Mouse (Mus musculus): Measurements from ENCODE around the gene Oprd1. TPM values are rescaled to one million over a fixed set of nuclear protein-coding genes. Genes with fewer than 3 reads are reported as not detected.
A peak's percentile ranks its signal among the peaks of the same experiment; 100 is the strongest.

The Oprd1 gene
- polyA plus RNA-seq, 2 experiments: 0.04 TPM; not detected in 1

DNA sequence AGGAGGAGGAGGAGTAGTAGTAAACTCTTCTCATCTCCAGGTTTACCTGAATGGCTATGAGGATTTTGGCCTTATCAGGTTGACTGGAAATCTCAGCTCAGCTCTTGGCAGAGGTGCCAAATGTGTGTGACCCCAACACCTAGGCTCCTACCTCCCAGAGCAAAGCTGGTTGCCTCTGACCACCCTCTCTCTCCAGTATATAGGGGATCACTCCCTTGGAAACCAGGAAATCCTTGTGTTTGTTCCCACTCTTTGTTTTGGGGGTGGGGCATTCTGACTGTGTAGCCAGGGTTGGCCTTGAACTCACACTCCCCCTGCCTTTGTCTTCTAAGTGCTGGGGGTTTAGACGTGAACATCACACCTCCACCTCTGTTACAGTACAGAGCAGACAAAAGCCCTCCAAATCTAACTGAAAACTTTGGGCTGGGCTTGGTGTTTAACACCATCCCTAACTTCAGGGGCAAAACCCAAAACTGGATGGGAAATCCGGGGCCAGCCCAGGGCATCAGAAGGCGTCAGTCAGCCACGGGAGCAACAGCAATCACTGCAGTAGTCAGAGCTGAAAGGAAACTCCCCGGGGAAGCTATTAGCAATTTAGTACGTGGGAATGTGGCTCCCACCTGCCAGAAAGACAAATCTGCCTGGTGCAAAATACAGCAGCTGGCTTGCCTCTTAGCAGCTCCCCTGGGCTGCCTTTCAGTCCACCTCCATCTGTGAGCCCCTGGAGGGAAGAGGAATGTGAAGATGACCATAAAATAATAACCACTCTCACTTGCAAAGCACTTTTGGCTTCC lies 10.8 kb upstream of the Oprd1 start:
- H3K27me3 ChIP-seq (ENCODE audit: control insufficient read depth, insufficient read depth, low read length): no peaks in the 10 kb centered on the region
- H3K4me1 ChIP-seq (replicated peaks; ENCODE audit: control insufficient read depth in 2 of 2, insufficient read depth in 2 of 2, low read length in 1 of 2): no peaks in the 10 kb centered on the region; a peak in 1 of 4 replicates
- H3K27ac ChIP-seq: no peak overlapping the region
- no peaks in the 10 kb centered on the region for H3K9me3 ChIP-seq (ENCODE audit: control insufficient read depth, low read length)
- WGBS (ENCODE audit: insufficient replicate concordance): 7% methylated on average over 6 of the region's 6 CpGs
- no peak for DNase-seq (ENCODE audit: low read depth in 3 of 3, low spot score in 3 of 3)
- no peak overlapping the region for H3K4me2 ChIP-seq (ENCODE audit: low read depth)
- no peak overlapping the region for H3K9ac ChIP-seq (replicated peaks)
- ATAC-seq (ENCODE audit: insufficient read depth): no peak
- TF ChIP-seq CTCF (IDR thresholded peaks at IDR 0.05; ENCODE audit: low read depth) (no peak), EP300 (IDR thresholded peaks at IDR 0.05; ENCODE audit: low read depth) (no peak)
- no peak overlapping the region for H3K4me3 ChIP-seq (ENCODE audit: insufficient read depth in 1 of 2, low read depth in 2 of 2, low read length in 2 of 2)
- no peaks in the 10 kb centered on the region for H3K36me3 ChIP-seq (replicated peaks; ENCODE audit: control insufficient read depth, insufficient read depth, low read depth)

DNA sequence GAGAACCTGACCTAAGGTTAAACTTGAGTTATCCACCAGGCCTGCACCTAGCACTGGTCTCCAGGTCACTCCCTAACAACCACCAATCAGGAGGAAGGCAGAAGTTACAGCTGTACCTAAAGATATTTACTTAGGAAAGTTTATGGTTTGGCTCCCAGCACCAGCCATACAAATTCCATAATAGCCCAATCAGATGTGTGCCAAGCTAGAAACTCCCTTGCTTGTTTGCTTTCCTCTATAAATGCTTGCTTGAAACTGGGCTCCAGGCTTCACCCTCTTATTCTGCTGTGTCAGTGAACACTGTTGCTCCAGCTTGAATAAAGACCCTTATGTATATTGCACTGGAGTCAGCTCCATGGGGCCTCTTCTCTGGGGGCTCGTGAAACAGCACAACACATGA lies 7.4 kb upstream of the Oprd1 start:
- H3K27ac ChIP-seq: no peak overlapping the region
- no peaks in the 10 kb centered on the region for H3K9me3 ChIP-seq (ENCODE audit: control insufficient read depth, low read length)
- 31% methylated on average over 1 of the region's 1 CpGs for WGBS (ENCODE audit: insufficient replicate concordance)
- no peaks in the 10 kb centered on the region for H3K36me3 ChIP-seq (replicated peaks; ENCODE audit: control insufficient read depth, insufficient read depth, low read depth)
- no peak for ATAC-seq (ENCODE audit: insufficient read depth)
- H3K4me3 ChIP-seq (ENCODE audit: insufficient read depth in 1 of 2, low read depth in 2 of 2, low read length in 2 of 2): no peak overlapping the region
- TF ChIP-seq EP300 (IDR thresholded peaks at IDR 0.05; ENCODE audit: low read depth) (no peak), CTCF (IDR thresholded peaks at IDR 0.05; ENCODE audit: low read depth) (no peak)
- no peak overlapping the region for H3K9ac ChIP-seq (replicated peaks)
- H3K4me1 ChIP-seq (replicated peaks; ENCODE audit: control insufficient read depth in 2 of 2, insufficient read depth in 2 of 2, low read length in 1 of 2): no peaks in the 10 kb centered on the region; a peak in 1 of 4 replicates
- no peaks in the 10 kb centered on the region; the same call in 1 of the 2 replicates for H3K27me3 ChIP-seq (ENCODE audit: control insufficient read depth, insufficient read depth, low read length)
- H3K4me2 ChIP-seq (ENCODE audit: low read depth): no peak overlapping the region
- DNase-seq (ENCODE audit: low read depth in 3 of 3, low spot score in 3 of 3): no peak

DNA sequence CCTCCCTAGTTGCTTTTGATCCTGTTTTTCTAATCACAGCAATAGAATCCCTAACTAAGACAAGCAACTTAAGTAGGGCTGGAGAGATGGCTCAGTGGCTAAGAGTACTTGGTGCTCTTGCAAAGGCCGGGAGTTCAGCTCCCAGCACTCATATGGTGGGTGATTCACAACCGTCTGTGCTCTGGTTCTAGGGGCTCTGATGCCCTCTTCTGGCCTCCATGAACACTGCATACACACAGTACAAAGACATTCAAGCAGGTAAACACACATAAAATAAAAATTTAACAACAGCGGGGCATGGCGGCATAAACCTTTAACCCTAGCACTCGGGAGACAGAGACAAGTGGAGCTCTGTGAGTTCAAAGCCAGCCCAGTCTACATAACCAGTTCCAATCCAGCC lies 1.9 kb upstream of the Oprd1 start:
- no peak overlapping the region for H3K4me3 ChIP-seq (ENCODE audit: insufficient read depth in 1 of 2, low read depth in 2 of 2, low read length in 2 of 2)
- H3K9ac ChIP-seq (replicated peaks): no peak overlapping the region
- DNase-seq (ENCODE audit: low read depth in 3 of 3, low spot score in 3 of 3): no peak
- no peak for ATAC-seq (ENCODE audit: insufficient read depth)
- peaks cover 45% of the 10 kb centered on the region for H3K27me3 ChIP-seq (ENCODE audit: control insufficient read depth, insufficient read depth, low read length)
- H3K4me2 ChIP-seq (ENCODE audit: low read depth): no peak overlapping the region
- no peaks in the 10 kb centered on the region for H3K36me3 ChIP-seq (replicated peaks; ENCODE audit: control insufficient read depth, insufficient read depth, low read depth)
- no peaks in the 10 kb centered on the region for H3K4me1 ChIP-seq (replicated peaks; ENCODE audit: control insufficient read depth in 2 of 2, insufficient read depth in 2 of 2, low read length in 1 of 2)
- 54% methylated on average over 5 of the region's 5 CpGs for WGBS (ENCODE audit: insufficient replicate concordance)
- no peak overlapping the region for H3K27ac ChIP-seq
- H3K9me3 ChIP-seq (ENCODE audit: control insufficient read depth, low read length): no peaks in the 10 kb centered on the region
- TF ChIP-seq EP300 (IDR thresholded peaks at IDR 0.05; ENCODE audit: low read depth): no peak
- TF ChIP-seq CTCF (IDR thresholded peaks at IDR 0.05; ENCODE audit: low read depth): peak; percentile 49

DNA sequence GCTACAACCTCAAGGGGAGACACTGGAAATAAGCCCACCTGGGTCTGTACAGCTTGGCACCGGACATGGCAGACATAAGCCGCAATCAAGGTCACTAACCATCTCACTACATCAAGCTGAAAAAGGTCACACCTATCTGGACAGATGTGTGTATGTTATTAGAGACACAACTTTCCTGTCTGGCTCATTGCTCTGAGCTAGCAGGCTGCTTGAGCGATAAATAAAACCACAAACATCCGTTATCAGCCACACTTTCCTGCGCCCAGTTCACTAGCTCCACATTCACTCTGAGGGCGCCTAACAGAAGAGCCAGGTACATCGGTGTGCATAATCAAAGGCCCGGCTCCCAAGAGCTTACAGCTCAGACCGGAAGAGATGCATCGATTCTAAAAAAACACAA lies 806 bp upstream of the Oprd1 start:
- Histone ChIP-seq H3K9ac (replicated peaks) (no peak overlapping the region), H3K27ac (no peak overlapping the region), H3K4me1 (replicated peaks; ENCODE audit: control insufficient read depth in 2 of 2, insufficient read depth in 2 of 2, low read length in 1 of 2) (no peaks in the 10 kb centered on the region), H3K27me3 (ENCODE audit: control insufficient read depth, insufficient read depth, low read length) (peaks cover 47% of the 10 kb centered on the region), H3K9me3 (ENCODE audit: control insufficient read depth, low read length) (no peaks in the 10 kb centered on the region), H3K36me3 (replicated peaks; ENCODE audit: control insufficient read depth, insufficient read depth, low read depth) (no peaks in the 10 kb centered on the region), H3K4me2 (ENCODE audit: low read depth) (no peak overlapping the region), H3K4me3 (ENCODE audit: insufficient read depth in 1 of 2, low read depth in 2 of 2, low read length in 2 of 2) (no peak overlapping the region)
- DNase-seq (ENCODE audit: low read depth in 3 of 3, low spot score in 3 of 3) (no peak), ATAC-seq (ENCODE audit: insufficient read depth) (no peak)
- WGBS (ENCODE audit: insufficient replicate concordance): 13% methylated on average over 10 of the region's 10 CpGs
- TF ChIP-seq EP300 (IDR thresholded peaks at IDR 0.05; ENCODE audit: low read depth) (no peak), CTCF (IDR thresholded peaks at IDR 0.05; ENCODE audit: low read depth) (no peak)

DNA sequence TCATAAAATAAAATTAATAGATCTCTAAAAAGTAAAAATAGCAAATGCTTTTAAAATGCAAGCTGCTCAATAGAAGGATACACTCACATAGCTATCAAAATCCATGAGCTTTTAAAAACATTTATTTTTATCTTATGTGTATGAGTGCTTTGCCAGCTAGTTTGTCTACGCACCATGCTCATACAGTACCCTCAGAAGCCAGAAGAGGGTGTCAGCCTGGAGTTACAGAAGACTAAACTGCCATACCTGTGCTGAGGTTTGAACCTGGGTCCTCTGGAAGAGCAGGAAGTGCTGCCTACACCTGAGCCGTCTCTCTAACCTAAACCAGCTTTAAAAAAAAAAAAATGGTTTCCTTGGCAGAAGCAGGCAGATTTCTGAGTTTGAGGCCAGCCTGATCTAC lies 5.6 kb downstream of the Oprd1 start:
- peaks cover 24% of the 10 kb centered on the region for H3K27me3 ChIP-seq (ENCODE audit: control insufficient read depth, insufficient read depth, low read length)
- ATAC-seq (ENCODE audit: insufficient read depth): no peak
- H3K4me3 ChIP-seq (ENCODE audit: insufficient read depth in 1 of 2, low read depth in 2 of 2, low read length in 2 of 2): no peak overlapping the region
- TF ChIP-seq CTCF (IDR thresholded peaks at IDR 0.05; ENCODE audit: low read depth) (no peak), EP300 (IDR thresholded peaks at IDR 0.05; ENCODE audit: low read depth) (no peak)
- no peaks in the 10 kb centered on the region for H3K36me3 ChIP-seq (replicated peaks; ENCODE audit: control insufficient read depth, insufficient read depth, low read depth)
- H3K9me3 ChIP-seq (ENCODE audit: control insufficient read depth, low read length): no peaks in the 10 kb centered on the region
- no peak overlapping the region for H3K9ac ChIP-seq (replicated peaks)
- H3K4me1 ChIP-seq (replicated peaks; ENCODE audit: control insufficient read depth in 2 of 2, insufficient read depth in 2 of 2, low read length in 1 of 2): no peaks in the 10 kb centered on the region
- H3K27ac ChIP-seq: no peak overlapping the region
- no peak for DNase-seq (ENCODE audit: low read depth in 3 of 3, low spot score in 3 of 3)
- WGBS (ENCODE audit: insufficient replicate concordance): 65% methylated on average over 2 of the region's 2 CpGs
- no peak overlapping the region for H3K4me2 ChIP-seq (ENCODE audit: low read depth)

All from liver, embryonic 14.5 days (tissue).